Mouse (Mus musculus): ENCODE measurements at regions not wholly inside any gene's neighbourhood (a gene's known extent, or its start where the extent isn't known, plus 50 kb on each side); places are given as distances from the start of the nearest gene placed in this dataset.
"Not testable (repeated sequence)": the region's sequence is repeated elsewhere in the genome, so short reads cannot be mapped to it uniquely, and the experiment has no call there.

- no peak overlapping the region for H3K4me2 ChIP-seq (replicated peaks)
- WGBS, result 78% methylated on average over 6 of the region's 6 CpGs
Observed at GRCm38 (mm10) chr12:8070788-8071187, 93.3 kb downstream of the Apob start.

GRCm38 (mm10) chr12:8071286-8071685 is 93.8 kb downstream of the Apob start:
- 71% methylated on average over 4 of the region's 4 CpGs for WGBS
- Histone ChIP-seq H3K9ac (no peak overlapping the region), H3K36me3 (no peaks in the 10 kb centered on the region), H3K4me2 (replicated peaks) (no peak overlapping the region), H3K4me3 (no peak overlapping the region), H3K27ac (no peak overlapping the region), H3K4me1 (0 out of 2 replicates have a peak, but pooled peaks cover 3% of the 10 kb centered on the region), H3K27me3 (no peaks in the 10 kb centered on the region), H3K9me3 (replicated peaks) (no peaks in the 10 kb centered on the region)
- ATAC-seq (ENCODE audit: low FRiP score), result no peak

More at GRCm38 (mm10) chr12:8070788-8071187, 93.3 kb downstream of the Apob start:
- Histone ChIP-seq H3K9ac (no peak overlapping the region), H3K4me1 (0 out of 2 replicates have a peak, but pooled peaks cover 3% of the 10 kb centered on the region), H3K27ac (no peak overlapping the region), H3K36me3 (no peaks in the 10 kb centered on the region), H3K9me3 (replicated peaks) (no peaks in the 10 kb centered on the region), H3K27me3 (no peaks in the 10 kb centered on the region), H3K4me3 (no peak overlapping the region)
- no peak for ATAC-seq (ENCODE audit: low FRiP score)

GRCm38 (mm10) chr12:8076010-8076540 is 98.6 kb downstream of the Apob start:
- Histone ChIP-seq H3K4me3 (no peak overlapping the region), H3K27me3 (no peaks in the 10 kb centered on the region), H3K9ac (no peak overlapping the region), H3K4me2 (replicated peaks) (no peak overlapping the region), H3K36me3 (no peaks in the 10 kb centered on the region), H3K27ac (no peak overlapping the region), H3K4me1 (no peaks in the 10 kb centered on the region), H3K9me3 (replicated peaks) (no peaks in the 10 kb centered on the region)
- no peak for ATAC-seq (ENCODE audit: low FRiP score)

GRCm38 (mm10) chr12:8077346-8077745 is 99.9 kb downstream of the Apob start:
- no peak overlapping the region for H3K27ac ChIP-seq
- no peak overlapping the region for H3K4me3 ChIP-seq
- H3K27me3 ChIP-seq, result no peaks in the 10 kb centered on the region
- WGBS, result 87% methylated on average over 4 of the region's 4 CpGs
- no peaks in the 10 kb centered on the region for H3K4me1 ChIP-seq
- no peaks in the 10 kb centered on the region for H3K36me3 ChIP-seq
- no peak for ATAC-seq (ENCODE audit: low FRiP score)
- H3K9ac ChIP-seq, result no peak overlapping the region
- no peak overlapping the region for H3K4me2 ChIP-seq (replicated peaks)
- H3K9me3 ChIP-seq (replicated peaks), result no peaks in the 10 kb centered on the region

GRCm38 (mm10) chr12:8078046-8078445 is 100.6 kb downstream of the Apob start:
- Histone ChIP-seq H3K9me3 (replicated peaks) (no peaks in the 10 kb centered on the region), H3K4me3 (no peak overlapping the region), H3K4me2 (replicated peaks) (no peak overlapping the region), H3K27me3 (no peaks in the 10 kb centered on the region), H3K36me3 (no peaks in the 10 kb centered on the region), H3K27ac (no peak overlapping the region), H3K4me1 (no peaks in the 10 kb centered on the region), H3K9ac (no peak overlapping the region)
- 85% methylated on average over 3 of the region's 3 CpGs for WGBS
- ATAC-seq (ENCODE audit: low FRiP score), result no peak

- no peaks in the 10 kb centered on the region for H3K36me3 ChIP-seq
- no peak overlapping the region for H3K27ac ChIP-seq
- no peaks in the 10 kb centered on the region for H3K9me3 ChIP-seq (replicated peaks)
- WGBS, result 87% methylated on average over 8 of the region's 8 CpGs
- no peak overlapping the region for H3K9ac ChIP-seq
- H3K4me2 ChIP-seq (replicated peaks), result no peak overlapping the region
- no peaks in the 10 kb centered on the region for H3K4me1 ChIP-seq
- ATAC-seq (ENCODE audit: low FRiP score), result no peak
- no peak overlapping the region for H3K4me3 ChIP-seq
- H3K27me3 ChIP-seq, result no peaks in the 10 kb centered on the region
Observed at GRCm38 (mm10) chr12:8082688-8083661, 105.5 kb downstream of the Apob start.

- no peaks in the 10 kb centered on the region for H3K36me3 ChIP-seq
- no peak overlapping the region for H3K4me2 ChIP-seq (replicated peaks)
- no peak overlapping the region for H3K27ac ChIP-seq
- H3K4me3 ChIP-seq, result no peak overlapping the region
- no peak overlapping the region for H3K9ac ChIP-seq
- WGBS, result 76% methylated on average over 1 of the region's 3 CpGs
- no peak for ATAC-seq (ENCODE audit: low FRiP score)
- H3K4me1 ChIP-seq, result 0 out of 2 replicates have a peak, but pooled peaks cover 3% of the 10 kb centered on the region
- no peaks in the 10 kb centered on the region for H3K9me3 ChIP-seq (replicated peaks)
- no peaks in the 10 kb centered on the region for H3K27me3 ChIP-seq
Observed at GRCm38 (mm10) chr12:8087958-8088357, 110.5 kb downstream of the Apob start.

GRCm38 (mm10) chr12:8089423-8090278 is 112.2 kb downstream of the Apob start:
- Histone ChIP-seq H3K4me2 (replicated peaks) (no peak overlapping the region), H3K36me3 (no peaks in the 10 kb centered on the region), H3K27ac (no peak overlapping the region), H3K4me1 (0 out of 2 replicates have a peak, but pooled peaks cover 3% of the 10 kb centered on the region), H3K9ac (no peak overlapping the region), H3K27me3 (no peaks in the 10 kb centered on the region), H3K4me3 (no peak overlapping the region), H3K9me3 (replicated peaks) (no peaks in the 10 kb centered on the region)
- 74% methylated on average over 8 of the region's 8 CpGs for WGBS
- ATAC-seq (ENCODE audit: low FRiP score), result no peak

- no peak overlapping the region for H3K4me3 ChIP-seq
- 66% methylated on average over 2 of the region's 2 CpGs for WGBS
- H3K27me3 ChIP-seq, result no peaks in the 10 kb centered on the region
- no peak overlapping the region for H3K9ac ChIP-seq
- H3K36me3 ChIP-seq, result no peaks in the 10 kb centered on the region
- 0 out of 2 replicates have a peak, but pooled peaks cover 3% of the 10 kb centered on the region for H3K4me1 ChIP-seq
- no peak overlapping the region for H3K27ac ChIP-seq
- no peak overlapping the region for H3K4me2 ChIP-seq (replicated peaks)
- no peak for ATAC-seq (ENCODE audit: low FRiP score)
- no peaks in the 10 kb centered on the region for H3K9me3 ChIP-seq (replicated peaks)
Observed at GRCm38 (mm10) chr12:8090279-8090626, 112.8 kb downstream of the Apob start.

- Histone ChIP-seq H3K27ac (no peak overlapping the region), H3K36me3 (no peaks in the 10 kb centered on the region), H3K9ac (no peak overlapping the region), H3K9me3 (replicated peaks) (no peaks in the 10 kb centered on the region), H3K4me1 (0 out of 2 replicates have a peak, but pooled peaks cover 3% of the 10 kb centered on the region), H3K4me3 (no peak overlapping the region), H3K4me2 (replicated peaks) (no peak overlapping the region), H3K27me3 (no peaks in the 10 kb centered on the region)
- ATAC-seq (ENCODE audit: low FRiP score), result no peak
- 90% methylated on average over 1 of the region's 1 CpGs for whole genome bisulfite sequencing
Observed at GRCm38 (mm10) chr12:8093437-8093836, 114.5 kb upstream of the Ldah start.

GRCm38 (mm10) chr12:8095946-8096345 is 112.0 kb upstream of the Ldah start:
- ATAC-seq (ENCODE audit: low FRiP score), result no peak
- Histone ChIP-seq H3K27me3 (no peaks in the 10 kb centered on the region), H3K4me2 (replicated peaks) (no peak overlapping the region), H3K4me3 (no peak overlapping the region), H3K9me3 (replicated peaks) (no peaks in the 10 kb centered on the region), H3K9ac (no peak overlapping the region), H3K36me3 (no peaks in the 10 kb centered on the region), H3K4me1 (no peaks in the 10 kb centered on the region), H3K27ac (no peak overlapping the region)
- 58% methylated on average over 2 of the region's 2 CpGs for WGBS

- H3K27me3 ChIP-seq; H3K4me1 ChIP-seq; H3K4me2 ChIP-seq (replicated peaks); H3K4me3 ChIP-seq; H3K9ac ChIP-seq; H3K27ac ChIP-seq; ATAC-seq (ENCODE audit: low FRiP score); H3K9me3 ChIP-seq (replicated peaks); H3K36me3 ChIP-seq: not testable (repeated sequence)
- 82% methylated on average over 2 of the region's 2 CpGs for WGBS
Observed at GRCm38 (mm10) chr12:8098395-8098794, 109.5 kb upstream of the Ldah start.
